Mouse (Mus musculus) E14TG2a.4 (cell line): Measurements from ENCODE around the gene Ep300.

Experiments
- H3K27me3 ChIP-seq: 2 replicates; pipeline ENCODE4 v1.6.1; 2014; ENCODE audit warnings: low read length, control low read depth; ENCODE audit not compliant: insufficient read depth
- H3K36me3 ChIP-seq: 2 replicates; pipeline ENCODE4 v1.6.1; 2014; ENCODE audit warnings: low read length, control low read depth; ENCODE audit not compliant: insufficient read depth
- H3K4me1 ChIP-seq: replicated peaks from 2 replicates; pipeline ENCODE4 v1.6.1; 2014; ENCODE audit warnings: low read depth, low read length, control low read depth
- H3K4me3 ChIP-seq: replicated peaks from 2 replicates; pipeline ENCODE4 v1.5.1; 2014; ENCODE audit warnings: mild to moderate bottlenecking, low read length
- H3K9me3 ChIP-seq: 2 replicates; pipeline ENCODE4 v1.6.1; 2014; ENCODE audit warnings: low read length, control low read depth
- CTCF ChIP-seq: conservative IDR thresholded peaks from 2 replicates; pipeline ENCODE4 v1.5.1; 2014; ENCODE audit warnings: low read length
- NANOG ChIP-seq: IDR thresholded peaks from 2 replicates; pipeline ENCODE4 v1.6.1; 2014; ENCODE audit warnings: borderline replicate concordance, low read length, mixed read lengths
- POU5F1 ChIP-seq: IDR thresholded peaks from 2 replicates; pipeline ENCODE4 v1.6.1; 2014; ENCODE audit warnings: low read length, borderline replicate concordance

The Ep300 gene

DNA sequence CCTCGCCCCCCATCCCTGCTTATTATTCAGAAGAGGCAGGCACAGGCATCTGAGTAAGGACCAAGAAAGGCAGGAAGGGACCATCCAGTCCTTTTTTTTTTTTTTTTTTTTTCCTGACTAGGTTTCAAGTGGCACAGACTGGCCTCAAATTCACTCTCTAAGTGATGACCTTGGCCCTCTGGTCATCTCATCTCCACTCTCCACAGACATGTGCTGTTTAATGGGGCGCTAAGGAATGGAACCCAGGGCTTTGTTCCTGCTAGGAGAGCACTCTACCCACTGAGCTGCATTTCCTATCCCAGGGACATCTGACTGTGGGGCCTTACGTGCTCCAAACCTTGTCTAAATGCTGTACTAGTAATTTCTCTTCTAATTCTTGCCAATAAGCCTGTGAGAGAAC is 29.2 kb upstream of the Ep300 start:
- no peak for TF ChIP-seq POU5F1
- no peak for TF ChIP-seq CTCF
- TF ChIP-seq NANOG = no peak
- Histone ChIP-seq H3K27me3 (no peaks in the 10 kb centered on the region), H3K9me3 (no peaks in the 10 kb centered on the region), H3K4me3 (no peak overlapping the region), H3K4me1 (peaks cover 18% of the 10 kb centered on the region), H3K36me3 (no peaks in the 10 kb centered on the region)

DNA sequence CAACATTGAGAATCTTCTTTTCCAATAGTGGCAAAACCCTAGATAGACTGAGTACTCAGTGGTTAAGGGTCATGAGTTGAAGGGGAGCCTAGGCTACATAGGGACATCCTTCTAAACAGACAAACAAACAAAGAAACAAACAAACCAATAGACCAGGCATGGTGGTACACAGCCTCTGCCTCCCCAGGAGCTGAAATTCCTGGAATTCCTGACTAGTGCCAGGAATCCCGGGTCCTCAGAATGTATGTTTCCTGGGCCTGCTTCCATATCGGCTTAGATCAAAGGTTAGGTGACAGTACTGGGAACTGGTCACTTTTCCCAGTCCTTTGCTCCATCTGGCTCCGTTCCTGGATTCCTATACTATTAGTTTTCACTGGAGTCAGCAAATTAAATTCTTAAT is 23.6 kb upstream of the Ep300 start:
- TF ChIP-seq POU5F1 = no peak
- TF ChIP-seq CTCF = no peak
- TF ChIP-seq NANOG = no peak
- H3K4me3 ChIP-seq = no peak overlapping the region
- H3K4me1 ChIP-seq = peaks cover 22% of the 10 kb centered on the region
- H3K9me3 ChIP-seq = no peaks in the 10 kb centered on the region
- no peaks in the 10 kb centered on the region for H3K36me3 ChIP-seq
- H3K27me3 ChIP-seq = no peaks in the 10 kb centered on the region

DNA sequence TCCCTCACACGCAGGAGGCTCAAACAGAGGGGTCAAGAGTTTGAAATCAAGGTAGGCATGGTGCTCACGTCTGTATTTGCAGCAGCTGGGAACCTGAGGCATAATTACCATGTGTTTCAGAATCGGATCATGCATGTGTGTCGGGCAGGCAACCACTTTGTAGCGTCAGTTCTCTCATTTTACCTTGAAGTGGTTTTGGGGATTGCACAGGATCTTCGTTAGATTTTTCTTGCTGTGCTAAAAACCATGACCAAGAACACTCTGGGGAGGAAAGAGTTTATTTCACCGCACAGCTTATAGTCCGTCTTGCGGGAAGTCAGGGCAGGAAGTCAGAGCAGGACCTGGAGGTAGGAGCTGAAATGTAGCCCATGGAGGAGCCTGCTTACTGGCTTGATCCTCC is 23.2 kb upstream of the Ep300 start:
- H3K4me1 ChIP-seq = peaks cover 22% of the 10 kb centered on the region
- H3K27me3 ChIP-seq = no peaks in the 10 kb centered on the region
- TF ChIP-seq POU5F1 = no peak
- no peak for TF ChIP-seq NANOG
- no peak for TF ChIP-seq CTCF
- no peaks in the 10 kb centered on the region for H3K36me3 ChIP-seq
- no peaks in the 10 kb centered on the region for H3K9me3 ChIP-seq
- no peak overlapping the region for H3K4me3 ChIP-seq

DNA sequence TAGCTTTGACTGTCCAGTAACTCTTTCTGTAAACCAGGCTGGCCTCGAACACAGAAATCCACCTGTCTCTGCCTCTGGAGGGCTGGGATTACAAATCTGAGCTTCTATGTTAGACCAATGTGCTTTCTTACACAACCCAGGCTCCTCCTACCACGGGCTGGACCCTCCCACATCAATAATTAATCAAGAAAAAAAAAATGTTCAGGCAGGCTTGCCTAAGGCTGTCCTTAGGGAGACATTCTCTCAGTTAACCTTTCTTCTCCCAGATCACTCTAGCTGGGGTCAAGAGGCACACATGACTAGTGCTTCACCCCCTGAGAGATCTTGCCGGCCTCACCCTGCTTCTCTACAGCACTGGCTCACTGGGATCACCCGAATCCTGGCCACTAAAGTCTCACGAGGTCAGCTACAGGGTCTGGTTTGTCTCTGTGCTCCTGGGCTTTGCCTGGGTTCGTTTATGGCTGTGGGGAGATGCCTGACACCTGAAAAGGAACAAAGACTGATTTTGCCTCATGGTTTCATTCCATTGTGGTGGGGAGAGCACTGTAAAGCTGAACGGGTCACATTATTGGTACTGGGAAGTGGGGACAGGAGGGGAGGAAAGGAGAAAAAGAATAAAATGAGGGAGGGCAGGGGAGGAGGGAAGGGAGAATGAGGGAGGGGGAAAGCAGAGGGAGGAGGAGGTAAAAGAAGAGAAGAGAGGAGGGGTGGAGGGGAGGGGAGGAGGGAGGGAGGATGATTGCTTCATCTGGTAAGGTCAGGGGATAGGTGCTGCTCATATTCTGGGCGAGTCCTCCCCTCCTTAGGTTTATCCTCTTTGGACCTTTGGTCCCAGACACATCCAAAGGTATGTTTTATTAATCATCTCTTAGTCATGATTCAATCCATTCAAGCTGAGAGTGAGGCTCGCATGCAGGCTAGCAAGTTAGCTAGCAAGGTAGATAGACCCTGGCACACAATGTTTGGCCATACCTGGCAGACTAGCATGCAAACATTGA is 22.4 kb upstream of the Ep300 start:
- H3K27me3 ChIP-seq = no peaks in the 10 kb centered on the region
- peaks cover 18% of the 10 kb centered on the region for H3K4me1 ChIP-seq
- no peaks in the 10 kb centered on the region for H3K9me3 ChIP-seq
- TF ChIP-seq NANOG (no peak), CTCF (no peak), POU5F1 (no peak)
- no peaks in the 10 kb centered on the region for H3K36me3 ChIP-seq
- H3K4me3 ChIP-seq = no peak overlapping the region

DNA sequence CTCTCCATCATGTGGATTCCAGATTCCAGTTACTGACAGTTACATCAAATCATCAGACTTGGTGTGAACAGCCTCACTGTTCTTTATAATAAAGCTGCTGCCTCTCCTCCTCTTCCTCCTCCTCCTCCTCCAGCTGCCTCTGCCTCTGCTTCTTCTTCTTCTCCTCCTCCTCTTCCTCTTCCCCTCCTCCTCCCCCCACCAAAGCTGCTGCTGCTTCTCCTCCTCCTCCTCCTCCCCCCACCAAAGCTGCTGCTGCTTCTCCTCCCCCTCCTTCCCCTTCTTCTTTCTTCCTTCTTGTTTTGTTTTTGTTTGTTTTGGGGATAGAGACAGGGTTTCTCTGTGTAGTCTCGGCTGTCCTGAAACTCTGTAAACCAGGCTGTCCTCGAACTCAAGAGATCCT is 17.1 kb upstream of the Ep300 start:
- Histone ChIP-seq H3K36me3 (no peaks in the 10 kb centered on the region), H3K4me3 (no peak overlapping the region), H3K4me1 (no peaks in the 10 kb centered on the region), H3K9me3 (no peaks in the 10 kb centered on the region), H3K27me3 (peaks cover 3% of the 10 kb centered on the region; the same call in 1 of the 2 replicates)
- no peak for TF ChIP-seq NANOG
- no peak for TF ChIP-seq POU5F1

DNA sequence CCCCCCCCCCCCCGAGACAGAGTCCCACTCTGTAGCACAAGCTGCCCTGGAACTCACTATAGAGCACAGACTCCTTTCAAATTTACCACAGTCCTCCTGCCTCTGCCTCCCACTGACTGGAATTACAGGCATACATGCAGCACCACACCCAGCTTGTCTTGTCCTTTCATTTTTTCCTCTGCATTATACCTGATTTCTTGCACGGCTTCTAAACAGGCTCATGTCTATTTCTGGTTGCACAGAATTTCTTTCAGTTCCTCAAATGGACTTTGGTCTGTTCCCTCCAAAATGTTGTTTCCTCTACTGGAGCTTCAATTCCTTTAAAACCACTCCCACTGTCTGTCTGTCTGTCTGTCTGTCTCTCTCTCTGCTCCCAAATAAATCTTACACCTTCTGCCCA is 16.6 kb upstream of the Ep300 start:
- no peaks in the 10 kb centered on the region for H3K9me3 ChIP-seq
- no peaks in the 10 kb centered on the region for H3K4me1 ChIP-seq
- TF ChIP-seq NANOG (no peak), CTCF (no peak), POU5F1 (no peak)
- no peaks in the 10 kb centered on the region for H3K36me3 ChIP-seq
- peaks cover 3% of the 10 kb centered on the region; the same call in 1 of the 2 replicates for H3K27me3 ChIP-seq
- no peak overlapping the region for H3K4me3 ChIP-seq

DNA sequence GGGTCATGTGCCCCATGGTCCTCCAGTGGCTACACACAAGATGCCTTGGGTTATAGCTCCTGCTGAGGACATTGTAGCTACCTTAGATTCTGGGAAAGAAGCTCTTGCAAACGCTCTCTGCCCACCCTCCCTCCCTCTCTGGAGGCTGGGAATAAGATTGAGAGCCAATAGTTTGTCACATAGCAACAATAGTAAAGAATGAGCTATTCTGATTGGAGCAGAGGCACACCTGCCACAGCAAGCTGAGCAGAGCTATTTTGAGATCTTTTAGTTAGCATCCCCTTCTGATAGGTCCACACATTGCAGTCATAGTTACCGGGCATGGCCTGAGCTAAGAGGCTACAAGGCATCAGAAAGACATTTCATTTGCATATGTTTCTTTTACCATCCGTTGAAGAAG is 8.2 kb upstream of the Ep300 start:
- Histone ChIP-seq H3K27me3 (no peaks in the 10 kb centered on the region), H3K4me3 (no peak overlapping the region), H3K4me1 (peaks cover 4% of the 10 kb centered on the region; the same call in 1 of the 2 replicates), H3K36me3 (no peaks in the 10 kb centered on the region), H3K9me3 (no peaks in the 10 kb centered on the region)
- TF ChIP-seq NANOG (no peak), POU5F1 (no peak), CTCF (no peak)

DNA sequence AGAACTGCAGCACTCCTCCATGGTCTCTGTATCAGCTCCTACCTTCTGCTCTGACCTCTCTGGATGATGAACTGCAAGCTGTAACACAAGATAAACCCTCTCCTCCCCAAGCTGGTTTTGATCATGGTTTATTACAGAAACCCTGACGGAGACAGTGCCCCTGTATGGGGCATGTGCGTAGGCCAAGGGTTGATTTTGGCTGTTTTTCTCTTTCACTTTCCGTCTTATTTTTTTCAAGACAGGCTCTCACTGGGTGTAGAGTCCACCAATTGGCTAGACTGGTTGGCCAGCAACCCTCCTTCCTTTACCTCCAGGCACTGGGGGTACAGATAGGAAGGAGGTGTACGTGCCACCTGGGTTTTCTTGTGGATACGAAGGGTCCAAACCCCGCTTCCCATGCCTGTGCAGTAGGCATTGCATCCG is 7.4 kb upstream of the Ep300 start:
- H3K9me3 ChIP-seq = no peaks in the 10 kb centered on the region
- no peak overlapping the region for H3K4me3 ChIP-seq
- H3K36me3 ChIP-seq = no peaks in the 10 kb centered on the region
- TF ChIP-seq CTCF = no peak
- TF ChIP-seq POU5F1 = no peak
- TF ChIP-seq NANOG = no peak
- peaks cover 4% of the 10 kb centered on the region; the same call in 1 of the 2 replicates for H3K4me1 ChIP-seq
- no peaks in the 10 kb centered on the region for H3K27me3 ChIP-seq

DNA sequence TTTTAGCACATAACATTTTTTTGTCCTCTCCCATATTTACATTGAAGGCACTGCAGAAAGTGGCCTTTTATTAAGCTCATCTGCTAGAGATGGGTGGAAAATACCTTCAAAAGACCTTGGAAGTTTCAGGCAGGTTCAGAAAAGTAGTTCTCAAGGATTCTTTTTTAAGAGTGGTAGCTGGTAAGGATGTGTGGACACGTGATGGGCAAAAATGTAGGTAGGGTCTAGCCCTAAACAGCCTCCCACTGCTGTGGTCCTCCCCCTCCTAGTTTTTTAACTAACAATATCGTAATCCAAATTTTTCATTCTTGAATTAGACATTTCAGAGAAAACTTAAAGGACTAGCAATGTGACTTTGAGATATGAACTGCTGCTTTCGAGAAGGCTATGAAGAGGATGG is 685 bp upstream of the Ep300 start:
- TF ChIP-seq NANOG (no peak), POU5F1 (no peak), CTCF (no peak)
- H3K9me3 ChIP-seq = no peaks in the 10 kb centered on the region
- no peaks in the 10 kb centered on the region for H3K27me3 ChIP-seq
- peak overlapping the region; percentile 82 for H3K4me3 ChIP-seq
- peaks cover 41% of the 10 kb centered on the region for H3K4me1 ChIP-seq
- H3K36me3 ChIP-seq = peaks cover 19% of the 10 kb centered on the region
